Mouse (Mus musculus): ENCODE measurements around the gene Snupn.
"Not testable (repeated sequence)": the region's sequence is repeated elsewhere in the genome, so short reads cannot be mapped to it uniquely, and the experiment has no call there.

Gene Snupn

DNA sequence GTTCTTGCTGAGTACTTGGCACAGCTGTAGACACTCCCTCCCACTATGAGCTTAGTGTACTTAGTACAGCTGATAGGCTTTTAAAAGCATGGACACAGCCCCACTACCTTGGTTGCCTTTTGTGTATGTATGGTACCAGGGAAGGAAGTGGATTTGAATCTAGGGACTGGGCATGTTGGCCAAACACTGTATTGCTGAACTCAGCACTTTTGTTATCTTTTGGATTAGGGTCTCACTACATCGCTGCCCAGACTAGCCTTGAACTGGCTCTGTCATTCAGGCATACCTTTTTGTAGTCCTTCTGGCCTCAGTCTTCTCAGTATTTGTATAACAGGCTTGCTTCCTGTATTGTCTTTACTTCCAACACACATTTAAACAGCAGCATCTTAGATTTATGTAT, 20.1 kb upstream of the Snupn start:
- no peak for DNase-seq (ENCODE audit: low spot score)

DNA sequence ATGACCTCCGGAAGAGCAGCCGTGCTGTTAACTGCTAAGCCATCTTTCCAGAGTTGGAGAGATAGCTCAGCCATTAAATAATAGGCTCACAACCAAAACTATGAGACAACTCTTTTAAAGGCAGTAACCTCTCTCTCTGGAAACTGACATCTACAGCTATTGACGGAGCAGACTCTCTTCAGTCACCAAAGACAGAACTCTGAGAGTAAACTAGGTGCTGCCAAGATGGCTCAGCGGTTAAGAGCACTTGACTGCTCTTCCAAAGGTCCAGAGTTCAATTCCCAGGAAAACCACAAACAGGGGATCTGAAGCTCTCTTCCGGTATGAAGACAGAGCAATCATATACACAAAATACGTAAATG, 13.8 kb upstream of the Snupn start:
- DNase-seq (ENCODE audit: low spot score), result no peak

DNA sequence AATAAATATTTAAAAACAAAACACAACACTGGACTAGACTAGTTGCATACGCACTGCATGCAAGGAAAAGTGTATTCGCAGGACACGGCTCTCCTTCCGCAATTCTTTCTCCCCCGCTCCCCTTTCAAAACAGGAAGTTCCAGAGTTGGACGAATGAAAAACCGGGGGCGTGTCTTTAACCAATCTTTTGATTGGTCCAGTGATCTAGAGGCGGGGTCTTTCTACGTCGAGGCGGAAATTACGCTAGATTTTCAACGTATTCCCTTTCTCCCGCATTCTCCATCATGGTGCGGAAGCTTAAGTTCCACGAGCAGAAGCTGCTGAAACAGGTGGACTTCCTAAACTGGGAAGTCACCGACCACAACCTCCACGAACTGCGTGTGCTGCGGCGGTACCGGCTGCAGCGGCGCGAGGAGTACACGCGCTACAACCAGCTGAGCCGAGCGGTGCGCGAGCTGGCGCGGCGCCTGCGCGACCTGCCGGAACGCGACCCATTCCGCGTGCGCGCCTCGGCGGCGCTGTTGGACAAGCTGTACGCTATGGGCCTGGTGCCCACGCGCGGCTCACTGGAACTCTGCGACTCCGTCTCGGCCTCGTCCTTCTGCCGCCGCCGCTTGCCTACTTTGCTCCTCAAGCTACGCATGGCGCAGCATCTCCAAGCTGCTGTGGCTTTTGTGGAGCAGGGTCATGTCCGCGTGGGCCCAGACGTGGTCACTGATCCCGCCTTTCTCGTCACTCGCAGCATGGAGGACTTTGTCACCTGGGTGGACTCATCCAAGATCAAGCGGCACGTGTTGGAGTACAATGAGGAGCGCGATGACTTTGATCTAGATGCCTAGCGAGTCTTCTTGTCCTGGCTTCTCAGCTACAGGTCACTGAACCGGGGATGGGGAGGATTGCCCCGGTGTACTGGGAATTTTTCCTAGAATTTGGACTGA, 13.2 kb upstream of the Snupn start, which contains the start of gene Imp3:
Gene Imp3 (plus strand): TSS at position 253 of the 938 bp plus-strand sequence.
- DNase-seq (ENCODE audit: low spot score), result peak; percentile 97

DNA sequence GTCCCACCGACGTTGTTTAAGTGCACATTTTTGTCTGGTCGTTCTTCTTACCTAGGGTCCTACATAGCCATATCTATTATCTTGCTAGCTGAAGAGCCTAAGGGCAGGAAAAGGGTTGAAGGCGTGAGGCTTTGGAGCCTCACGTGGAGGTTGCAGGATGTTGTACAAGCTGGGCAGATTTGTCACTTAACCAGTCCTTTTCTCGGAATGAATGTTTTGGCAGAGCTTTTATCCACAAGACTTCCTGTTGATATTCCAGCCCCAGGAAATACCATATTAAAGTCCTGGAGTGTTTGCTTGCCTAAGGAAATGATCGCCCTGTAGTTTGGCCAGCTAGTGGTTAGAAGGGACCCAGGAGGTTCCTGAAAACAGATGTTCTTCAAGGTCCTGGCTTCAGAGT, 12.3 kb upstream of the Snupn start:
- peak; percentile 74 for DNase-seq (ENCODE audit: low spot score)

DNA sequence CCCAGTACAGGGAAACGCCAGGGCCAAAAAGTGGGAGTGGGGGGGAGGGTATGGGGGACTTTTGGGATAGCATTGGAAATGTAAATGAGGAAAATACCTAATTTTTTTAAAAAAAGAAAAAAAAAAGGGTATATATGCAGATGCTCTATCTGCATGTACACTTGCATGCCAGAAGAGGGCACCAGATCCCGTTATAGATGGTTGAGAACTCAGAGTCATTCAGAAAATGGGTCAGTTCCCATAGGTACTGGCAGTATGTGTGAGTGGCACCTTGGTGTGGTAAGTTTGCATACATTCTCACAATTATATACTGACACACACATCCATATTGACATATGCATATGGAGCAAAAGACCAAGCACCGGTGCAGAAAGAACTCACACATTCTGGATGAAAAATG, 3.2 kb upstream of the Snupn start:
- peak; percentile 57 for DNase-seq (ENCODE audit: low spot score)

DNA sequence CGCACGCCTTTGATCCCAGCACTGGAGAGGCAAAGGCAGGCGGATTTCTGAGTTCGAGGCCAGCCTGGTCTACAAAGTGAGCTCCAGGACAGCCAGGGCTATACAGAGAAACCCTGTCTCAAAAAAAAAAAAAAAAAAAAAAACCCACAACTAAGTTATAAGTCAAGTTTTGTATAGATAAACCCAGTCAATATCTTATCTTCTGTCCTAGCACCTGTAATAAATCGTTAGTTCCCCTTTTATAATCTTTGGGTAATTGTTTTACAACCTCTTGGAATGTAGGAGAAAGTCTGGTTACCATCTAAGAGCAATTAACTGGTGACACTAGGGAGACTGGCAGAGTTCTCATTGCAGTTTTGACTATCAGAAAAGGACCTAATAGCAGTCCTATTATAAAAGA, 2.0 kb upstream of the Snupn start:
- DNase-seq (ENCODE audit: low spot score), result not testable (repeated sequence)

DNA sequence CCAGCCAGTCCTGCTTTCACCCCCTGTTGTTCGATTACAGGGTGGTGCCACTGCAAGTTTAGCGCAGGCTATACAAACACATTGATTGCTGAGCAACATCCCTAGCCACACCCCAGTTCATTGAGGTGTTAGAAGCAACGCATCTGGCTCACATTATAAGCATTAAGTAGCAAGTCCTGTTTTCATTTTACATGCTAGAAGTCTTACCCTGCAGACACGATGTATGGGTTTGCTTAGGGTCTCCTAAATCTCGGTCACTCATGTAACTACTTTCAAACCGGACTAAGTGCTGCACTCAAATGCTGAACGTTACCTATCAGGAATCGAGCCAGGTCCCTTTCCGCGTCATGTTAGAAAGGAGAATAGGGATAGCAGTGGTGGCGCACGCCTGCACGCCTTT, 911 bp upstream of the Snupn start:
- DNase-seq (ENCODE audit: low spot score), result no peak

DNA sequence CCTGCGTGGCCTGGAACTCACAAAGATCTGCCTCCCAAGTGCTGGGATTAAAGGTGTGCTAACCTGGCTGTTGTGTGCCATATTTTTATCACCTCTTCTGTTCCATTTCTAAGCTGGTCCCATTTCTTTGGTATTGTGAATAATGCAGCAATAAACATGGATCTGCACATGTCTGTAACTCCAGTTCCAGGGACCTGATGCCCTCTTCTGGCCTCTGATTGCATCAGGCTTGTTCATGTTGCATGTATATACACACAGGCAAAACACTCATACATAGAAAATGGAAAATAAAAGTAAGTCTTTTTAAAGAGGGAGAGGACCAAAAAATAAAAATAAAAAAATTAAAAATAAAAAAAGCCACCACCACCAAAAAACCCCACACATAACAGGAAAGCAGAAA, 2.9 kb downstream of the Snupn start:
- no peak for DNase-seq (ENCODE audit: low spot score)

DNA sequence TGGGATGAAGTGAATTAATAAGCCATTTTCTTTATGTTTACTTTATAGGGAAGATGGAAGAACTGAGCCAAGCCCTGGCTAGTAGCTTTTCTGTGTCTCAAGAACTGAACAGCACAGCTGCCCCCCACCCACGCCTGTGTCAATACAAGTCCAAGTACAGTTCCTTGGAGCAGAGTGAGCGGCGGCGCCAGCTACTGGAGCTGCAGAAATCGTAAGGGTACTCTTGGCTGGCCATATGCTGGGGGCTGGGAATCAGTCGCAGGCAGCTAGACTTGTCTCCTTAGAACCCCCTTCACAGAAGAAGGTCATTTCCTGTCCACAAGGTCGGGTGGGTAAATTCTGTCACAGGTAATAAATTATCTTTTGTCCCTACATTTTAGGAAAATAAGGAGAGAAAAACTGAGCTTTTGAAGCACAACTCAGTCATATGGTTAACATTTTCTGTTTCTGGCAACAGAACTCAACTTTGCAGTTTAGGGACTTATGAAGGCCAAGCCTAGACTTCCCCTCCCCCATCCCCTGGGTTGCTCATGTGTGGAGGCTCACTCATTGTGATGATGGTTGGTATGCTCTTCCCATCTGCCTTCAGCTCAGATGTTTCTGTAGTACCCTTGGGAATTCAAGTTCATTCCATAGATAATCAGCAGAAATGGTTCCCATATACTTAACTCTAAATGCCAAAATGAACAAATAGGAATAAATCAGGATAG, 6.4 kb downstream of the Snupn start:
- DNase-seq (ENCODE audit: low spot score), result no peak

DNA sequence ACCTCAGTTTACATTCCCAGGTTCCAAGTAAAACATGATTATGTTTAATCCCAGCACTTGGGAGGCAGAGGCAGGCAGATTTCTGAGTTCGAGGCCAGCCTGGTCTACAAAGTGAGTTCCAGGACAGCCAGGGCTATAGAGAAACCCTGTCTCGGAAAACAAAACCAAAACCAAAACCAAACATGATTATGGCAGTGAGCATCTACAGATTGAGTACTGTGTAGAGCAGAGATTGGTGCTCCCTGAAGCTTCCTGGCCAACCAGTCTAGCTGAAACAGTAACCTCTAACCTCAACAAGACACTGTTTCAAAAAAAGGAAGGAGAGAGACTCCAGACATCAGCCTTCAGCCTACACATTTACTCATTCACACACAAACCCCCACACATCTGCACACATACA, 8.0 kb downstream of the Snupn start:
- no peak for DNase-seq (ENCODE audit: low spot score)

DNA sequence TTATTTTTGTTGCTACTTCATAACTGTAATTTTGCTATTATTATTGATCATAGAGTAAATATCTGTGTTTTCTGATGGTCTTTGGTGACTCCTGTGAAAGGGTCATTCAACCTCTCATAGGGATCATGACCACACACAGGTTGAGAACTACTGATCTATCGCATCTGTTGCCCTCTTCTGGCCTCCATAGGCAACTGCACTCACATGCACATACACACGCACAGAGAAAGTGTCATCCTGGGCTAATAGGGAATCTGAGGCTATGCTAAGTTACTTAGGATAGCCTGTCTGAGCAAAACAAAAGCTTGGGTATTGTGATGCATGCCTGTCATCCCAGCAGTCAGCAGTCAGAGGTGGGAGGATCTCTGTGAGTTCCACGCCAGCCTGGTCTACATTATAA, 10.9 kb downstream of the Snupn start:
- DNase-seq (ENCODE audit: low spot score), result no peak

DNA sequence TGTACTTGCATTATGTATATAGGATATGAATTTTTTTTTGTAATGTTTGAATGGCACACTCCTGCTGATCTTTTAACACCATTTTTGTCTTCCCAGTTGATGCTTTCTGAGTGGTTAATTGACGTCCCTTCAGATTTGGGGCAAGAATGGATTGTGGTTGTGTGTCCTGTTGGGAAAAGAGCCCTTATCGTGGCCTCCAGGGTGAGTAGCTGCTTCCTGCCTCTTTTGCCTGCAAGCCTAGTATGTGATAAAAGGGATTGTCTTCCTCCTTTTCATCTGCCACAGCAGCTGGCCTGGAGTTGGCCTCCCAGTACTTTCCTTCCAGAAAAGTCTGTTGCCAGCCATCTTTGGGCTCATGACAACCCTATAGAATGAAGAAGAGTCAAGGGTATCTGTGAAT, 19.5 kb downstream of the Snupn start:
- DNase-seq (ENCODE audit: low spot score), result no peak

DNA sequence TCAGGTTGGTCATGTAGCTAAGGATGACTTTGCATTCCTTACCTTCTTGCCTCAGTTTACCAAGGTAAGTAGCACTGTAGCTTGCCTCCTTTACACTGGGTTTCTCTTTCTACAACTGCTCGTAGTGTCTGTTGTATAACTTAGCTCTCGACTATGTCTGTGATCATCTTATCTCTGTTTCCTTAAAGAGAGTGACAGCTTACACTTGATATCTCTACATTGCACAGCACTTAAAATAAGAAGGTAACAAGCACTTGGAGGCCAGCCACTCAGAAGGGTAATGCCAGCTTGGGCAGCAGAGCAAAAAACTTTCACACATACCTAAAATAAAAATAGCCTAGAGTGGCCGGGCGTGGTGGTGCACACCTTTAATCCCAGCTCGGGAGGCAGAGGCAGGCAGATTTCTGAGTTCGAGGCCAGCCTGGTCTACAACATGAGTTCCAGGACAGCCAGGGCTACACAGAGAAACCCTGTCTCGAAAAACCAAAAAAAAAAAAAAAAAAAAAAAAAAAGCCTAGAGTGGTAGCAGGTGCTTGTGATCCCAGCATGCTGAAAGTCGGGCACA, 23.4 kb downstream of the Snupn start:
- no peak for DNase-seq (ENCODE audit: low spot score)

DNA sequence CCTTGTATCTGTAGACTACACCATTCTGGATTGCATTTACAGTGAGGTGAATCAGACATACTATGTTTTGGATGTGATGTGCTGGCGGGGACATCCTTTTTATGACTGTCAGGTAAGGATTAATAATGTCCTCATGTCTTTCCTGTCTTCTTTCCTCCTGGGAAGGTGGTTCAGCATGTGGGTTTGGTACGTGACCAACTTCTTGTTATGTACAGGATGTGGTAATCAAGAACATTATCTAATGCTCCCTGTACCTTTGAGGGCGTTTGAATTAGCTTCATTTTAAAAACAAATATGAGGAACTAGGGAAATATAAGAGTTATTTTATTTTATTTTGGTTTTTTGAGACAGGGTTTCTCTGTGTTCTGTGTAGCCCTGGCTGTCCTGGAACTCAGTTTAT, 24.5 kb downstream of the Snupn start:
- no peak for DNase-seq (ENCODE audit: low spot score)

DNA sequence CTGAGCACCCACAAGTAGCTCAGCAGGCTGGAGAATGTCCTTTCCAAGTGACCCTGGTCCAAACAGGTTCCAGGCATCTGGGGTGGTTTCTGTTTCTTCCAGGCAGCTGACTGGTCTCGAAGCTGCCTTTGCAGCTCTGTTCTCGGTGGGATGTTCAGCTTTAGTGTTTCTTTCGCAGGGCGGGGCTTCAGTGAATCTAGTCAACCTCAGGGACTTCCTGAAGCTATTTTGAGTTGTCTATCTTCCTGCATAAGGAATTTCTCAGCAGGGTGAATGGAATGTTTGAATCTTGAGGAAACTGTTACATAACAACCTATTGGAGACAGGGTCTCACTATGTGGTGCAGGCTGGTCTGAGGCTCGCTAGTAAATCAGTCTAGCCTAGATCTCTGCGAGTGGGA, 29.5 kb downstream of the Snupn start:
- no peak for DNase-seq (ENCODE audit: low spot score)

DNA sequence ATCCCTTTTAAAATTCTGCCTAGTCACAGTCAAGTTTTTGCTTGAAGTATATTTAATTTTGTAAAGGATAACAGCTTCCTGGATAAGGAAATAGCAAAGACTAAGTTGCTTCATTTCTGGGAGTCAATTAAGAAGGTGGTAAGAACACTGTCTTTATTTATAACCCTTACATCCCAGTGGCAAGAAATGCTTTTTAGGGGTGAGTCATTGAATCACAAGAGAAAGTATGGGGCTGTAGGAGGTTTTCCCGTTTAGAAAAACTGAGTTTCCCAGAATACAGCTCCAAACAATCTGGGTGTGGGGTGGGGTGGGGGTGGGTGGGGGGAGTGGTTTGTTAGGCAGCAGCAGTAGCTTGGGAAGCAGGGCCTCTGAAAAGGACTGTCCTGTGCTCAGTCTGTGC, 30.8 kb downstream of the Snupn start:
- DNase-seq (ENCODE audit: low spot score), result no peak

DNA sequence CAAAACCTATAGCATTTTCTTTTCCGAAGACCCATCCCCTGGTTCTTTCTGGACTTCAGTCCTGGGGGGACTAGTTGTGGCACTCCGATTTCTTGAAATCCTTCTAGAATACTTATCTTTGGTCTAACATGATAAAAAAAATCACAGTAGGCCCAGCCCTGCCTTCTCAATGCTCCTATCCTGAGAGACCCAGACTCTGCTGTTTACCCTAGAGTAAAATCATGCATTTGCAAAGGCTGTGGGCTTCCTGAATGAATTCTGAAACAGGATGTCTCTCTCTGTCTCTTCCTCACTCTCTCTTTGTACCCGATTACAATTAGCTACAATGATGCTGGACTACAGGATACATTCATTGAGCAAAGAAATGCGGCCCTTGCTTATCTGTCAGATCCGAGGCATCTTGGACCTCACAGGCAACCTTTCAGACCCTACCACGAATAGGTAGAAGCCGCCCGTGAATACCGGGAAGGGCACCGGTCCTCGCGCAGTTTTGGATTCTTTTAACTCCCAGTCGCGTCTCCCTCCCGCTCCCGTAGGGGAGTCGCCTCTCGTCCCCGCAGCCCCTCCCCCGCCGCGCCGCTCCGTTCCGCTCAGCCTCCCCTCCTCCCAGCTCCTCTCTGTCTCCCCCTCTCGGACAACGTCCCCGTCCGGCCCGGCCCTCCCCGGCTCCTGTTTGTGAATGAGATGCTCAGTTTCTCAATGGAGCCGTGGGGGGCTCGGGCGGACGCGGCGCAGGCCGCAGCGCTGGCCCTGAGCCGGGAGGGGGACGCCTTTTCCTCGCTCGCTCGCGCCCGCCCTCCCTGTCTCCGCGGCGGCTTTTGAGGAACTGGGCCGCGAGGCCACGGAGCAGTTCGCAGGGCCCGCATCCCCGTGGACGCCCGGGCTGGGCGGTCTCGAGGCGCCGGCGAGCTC, 43.9 kb downstream of the Snupn start, which contains the start of gene Ptpn9:
Gene Ptpn9 (plus strand): TSS at position 638 of the 912 bp plus-strand sequence.
- peak; percentile 91 for DNase-seq (ENCODE audit: low spot score)

DNA sequence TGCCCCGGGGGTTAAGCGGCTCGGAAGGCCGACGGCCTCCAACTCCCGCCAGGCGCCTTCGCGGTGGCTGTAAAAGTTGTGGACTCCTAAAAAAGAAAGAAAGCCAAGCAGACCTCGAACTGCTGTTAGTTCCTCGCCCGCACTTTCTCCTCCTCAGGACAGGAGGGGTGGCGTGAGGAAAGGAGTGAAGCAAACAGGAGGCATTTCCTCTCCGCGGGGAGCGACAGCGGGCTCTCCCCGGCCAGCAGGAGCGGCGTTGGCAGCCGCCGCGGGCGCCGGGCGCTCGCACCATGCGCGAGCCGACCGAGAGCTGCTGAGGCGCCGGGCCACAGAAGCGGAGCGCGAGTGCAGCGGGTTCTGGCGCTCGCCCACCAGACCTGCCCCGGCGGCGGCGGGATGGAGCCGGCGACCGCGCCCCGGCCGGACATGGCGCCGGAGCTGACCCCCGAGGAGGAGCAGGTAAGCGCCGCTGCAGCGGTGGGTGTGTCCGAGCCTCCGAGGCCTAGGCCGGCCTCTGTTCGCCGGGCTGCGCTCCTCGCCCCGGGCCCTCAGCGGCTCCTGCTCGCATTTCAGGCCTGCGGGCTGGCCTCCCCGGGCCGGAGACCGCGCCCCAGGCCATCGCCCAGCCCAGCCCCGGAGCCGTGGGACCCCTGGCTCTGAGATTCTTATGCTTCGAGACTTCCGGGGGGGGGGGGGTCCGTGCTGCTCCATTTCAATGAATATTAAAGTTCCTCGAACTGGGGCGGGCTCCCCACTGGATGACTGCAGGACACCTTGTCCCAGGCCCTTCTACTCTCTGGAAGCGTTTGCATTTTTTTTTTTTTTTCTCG, 44.7 kb downstream of the Snupn start:
- peak; percentile 52 for DNase-seq (ENCODE audit: low spot score)

DNA sequence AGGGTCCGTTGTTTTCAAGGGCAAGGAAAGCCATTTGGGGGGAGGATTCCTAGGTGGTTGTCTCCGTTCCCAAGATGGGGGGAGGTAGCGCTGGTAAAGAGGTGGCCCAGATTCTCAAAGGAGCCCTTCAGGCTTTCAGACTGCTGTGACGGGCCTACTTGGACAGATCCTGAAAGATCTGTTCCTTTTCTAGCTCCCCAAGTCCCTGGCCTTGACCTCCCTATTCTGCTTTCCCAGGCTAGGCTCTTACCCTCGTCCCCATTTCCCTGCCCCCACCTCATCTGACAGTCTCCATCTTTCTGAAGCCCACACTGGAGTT, 45.3 kb downstream of the Snupn start:
- no peak for DNase-seq (ENCODE audit: low spot score)

DNA sequence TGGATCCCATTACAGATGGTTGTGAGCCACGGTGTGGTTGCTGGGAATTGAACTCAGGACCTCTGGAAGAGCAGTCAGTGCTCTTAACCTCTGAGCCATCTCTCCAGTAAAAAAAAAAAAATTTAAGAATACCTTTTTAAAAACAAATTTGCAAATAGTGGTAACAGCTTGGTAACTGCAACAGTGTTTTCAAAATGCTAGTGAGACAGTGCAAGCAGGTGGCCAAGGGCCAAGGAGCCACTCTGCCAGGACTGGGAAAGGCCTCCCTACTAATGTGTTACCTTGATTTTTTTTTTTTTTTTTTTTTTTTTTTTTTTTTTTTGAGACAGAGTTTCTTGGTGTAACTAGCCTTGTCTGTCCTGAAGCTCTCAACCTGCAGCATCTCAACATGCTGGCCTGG, 46.5 kb downstream of the Snupn start:
- not testable (repeated sequence) for DNase-seq (ENCODE audit: low spot score)

DNA sequence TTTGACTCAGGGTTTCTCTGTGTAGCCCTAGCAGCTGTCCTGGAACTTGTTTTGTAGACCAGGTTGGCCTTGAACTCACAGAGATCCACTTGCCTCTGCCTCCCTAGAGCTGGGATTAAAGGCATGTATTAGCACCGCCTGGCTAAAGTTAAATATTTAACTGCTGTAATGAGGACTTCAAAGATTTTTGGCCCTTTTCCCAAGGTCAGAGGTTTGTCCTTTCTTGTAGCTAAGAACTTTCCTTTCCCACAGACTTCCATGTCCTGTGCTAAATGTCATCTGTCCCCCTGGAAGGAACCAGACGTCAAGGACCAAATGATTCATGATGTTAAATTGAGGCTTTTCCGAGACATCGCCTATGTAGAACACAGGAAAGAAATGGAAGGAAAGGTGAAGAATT, 52.3 kb downstream of the Snupn start:
- no peak for DNase-seq (ENCODE audit: low spot score)
